Mouse (Mus musculus): Measurements from ENCODE around the gene Cd53.
A peak's percentile ranks its signal among the peaks of the same experiment; 100 is the strongest.

Cd53 gene

DNA sequence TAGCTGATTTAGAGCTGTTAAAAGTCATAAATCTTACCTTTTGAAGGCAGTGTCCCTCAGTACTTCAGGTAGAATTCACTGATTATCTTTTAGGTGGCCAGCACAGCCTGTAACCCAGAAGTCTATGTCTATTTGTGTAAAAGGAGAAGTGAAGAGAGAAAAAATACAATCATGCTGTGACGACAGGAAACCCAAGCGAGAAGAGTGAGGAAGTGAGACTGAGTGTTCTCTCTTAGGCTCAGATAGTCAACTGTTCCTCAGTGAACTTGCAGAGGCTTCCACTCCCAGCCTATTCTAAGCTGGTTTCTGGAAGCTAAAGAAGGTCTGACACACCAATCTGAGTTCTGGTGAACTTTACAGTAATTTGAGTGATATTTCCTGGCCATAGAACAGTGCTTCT is at the start of gene Cd53:
Gene Cd53, minus strand, starts transcription at position 220 of the 400 bp plus-strand sequence.
- DNase-seq: peak; percentile 64 to 75

DNA sequence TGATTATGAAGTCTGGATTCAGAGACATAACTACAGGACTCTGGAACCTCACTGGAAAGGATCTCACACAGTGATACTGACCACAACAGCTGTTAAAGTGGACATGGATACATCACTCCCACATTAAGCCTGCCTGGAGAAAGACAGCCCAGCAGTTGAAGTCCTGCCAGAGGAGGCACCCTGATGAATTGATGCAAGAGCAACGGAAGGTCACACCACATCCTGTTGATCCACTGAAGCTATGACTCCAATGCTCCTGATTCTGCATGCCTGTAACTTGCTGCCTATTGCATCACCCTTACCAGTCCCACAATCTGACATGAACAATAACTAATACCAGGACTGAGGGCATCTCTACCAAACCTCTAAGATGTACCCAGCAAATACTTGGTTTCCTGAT is 42.2 kb upstream of the Cd53 start:
- peak; percentile 37 to 49 for DNase-seq

DNA sequence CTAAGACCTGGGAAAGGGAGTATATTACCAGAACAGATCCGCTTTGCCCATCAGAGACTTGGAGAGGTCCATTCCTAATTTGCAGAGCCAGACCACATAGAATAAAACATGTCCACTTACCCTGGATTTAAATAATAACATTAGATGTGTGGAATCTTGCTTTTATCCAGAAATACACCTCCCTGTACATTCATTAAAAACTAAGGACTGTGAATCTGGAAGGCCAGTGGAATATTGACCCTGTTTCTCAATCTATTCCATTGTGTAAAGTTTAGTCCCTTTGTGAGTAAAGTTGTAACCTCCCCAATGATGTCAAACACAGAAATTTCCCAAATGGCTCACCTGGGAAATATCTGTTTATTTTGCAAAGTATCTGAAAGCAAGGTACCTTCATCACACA is 36.2 kb upstream of the Cd53 start, which contains the start of gene Olfr266:
Gene Olfr266, minus strand, starts transcription at position 101 of the 400 bp plus-strand sequence.
- DNase-seq: no peak

DNA sequence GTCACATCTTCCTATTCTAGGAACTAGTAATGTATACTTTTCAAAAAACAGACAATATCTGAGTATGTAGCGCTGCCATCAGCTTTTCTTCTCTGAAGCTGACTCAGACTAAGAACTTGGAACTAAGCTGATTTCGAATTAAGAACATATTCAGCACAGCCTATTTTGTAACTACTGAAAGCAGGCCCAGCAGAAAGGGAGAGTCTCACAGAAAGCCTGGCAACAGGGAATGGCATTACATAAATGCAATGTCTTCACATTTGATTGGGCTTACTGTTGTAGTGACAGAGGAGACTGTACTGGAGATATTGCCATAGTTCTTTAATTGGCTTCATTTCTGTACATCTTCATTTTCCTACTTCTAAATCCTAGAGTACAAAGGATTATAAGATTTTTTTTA is 27.7 kb upstream of the Cd53 start:
- no peak for DNase-seq

DNA sequence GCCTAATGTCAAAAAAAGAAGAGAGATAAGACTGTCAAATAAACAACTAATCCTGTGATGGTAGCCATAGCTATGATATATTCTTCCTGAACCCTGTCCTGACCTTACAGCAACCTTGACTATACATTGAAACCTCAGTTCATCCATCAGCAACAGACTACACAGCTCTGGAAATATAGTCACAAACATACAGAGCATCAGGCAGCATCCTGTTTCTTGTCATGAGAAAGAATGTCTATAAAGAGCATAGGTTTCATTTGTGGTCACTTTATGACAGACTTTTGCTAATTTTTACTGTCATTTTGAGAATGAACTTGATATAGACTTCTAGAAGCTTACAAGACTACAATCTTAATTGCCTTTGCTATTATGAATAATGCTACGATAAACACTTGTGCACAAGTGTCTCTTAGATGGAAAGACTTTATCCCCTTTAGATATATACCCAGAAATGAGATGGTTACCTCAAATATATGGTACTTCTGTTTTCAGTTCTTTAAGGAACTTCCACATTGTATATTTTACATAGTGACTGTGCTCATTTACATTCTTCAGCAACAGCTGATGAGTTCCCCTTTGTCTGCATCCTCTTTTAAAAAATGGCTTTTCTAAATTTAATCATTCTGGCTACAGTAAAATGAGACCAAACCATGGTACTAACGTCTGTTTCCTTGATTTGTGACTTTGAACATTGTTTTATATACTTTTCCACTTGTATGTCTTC is 19.2 kb upstream of the Cd53 start:
- no peak for DNase-seq

DNA sequence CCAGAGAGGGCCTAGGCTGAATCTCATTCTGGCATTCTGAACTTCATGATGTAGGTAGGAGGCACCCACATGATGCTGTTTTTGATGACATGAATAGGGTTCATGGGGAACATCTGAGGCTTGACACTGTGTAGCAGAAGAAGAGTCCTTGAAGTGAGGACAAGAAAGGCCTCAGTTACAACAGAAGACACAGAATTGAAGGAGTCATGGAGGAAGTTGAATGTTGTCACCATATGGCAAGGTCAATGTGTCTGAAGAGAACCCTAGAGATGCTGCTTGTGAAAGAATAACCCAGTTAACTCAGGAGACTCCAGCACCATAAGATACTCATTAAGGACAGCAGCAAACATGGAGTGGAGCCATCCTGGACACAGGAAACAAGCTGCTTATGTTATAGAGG is 8.1 kb upstream of the Cd53 start:
- DNase-seq: no peak

DNA sequence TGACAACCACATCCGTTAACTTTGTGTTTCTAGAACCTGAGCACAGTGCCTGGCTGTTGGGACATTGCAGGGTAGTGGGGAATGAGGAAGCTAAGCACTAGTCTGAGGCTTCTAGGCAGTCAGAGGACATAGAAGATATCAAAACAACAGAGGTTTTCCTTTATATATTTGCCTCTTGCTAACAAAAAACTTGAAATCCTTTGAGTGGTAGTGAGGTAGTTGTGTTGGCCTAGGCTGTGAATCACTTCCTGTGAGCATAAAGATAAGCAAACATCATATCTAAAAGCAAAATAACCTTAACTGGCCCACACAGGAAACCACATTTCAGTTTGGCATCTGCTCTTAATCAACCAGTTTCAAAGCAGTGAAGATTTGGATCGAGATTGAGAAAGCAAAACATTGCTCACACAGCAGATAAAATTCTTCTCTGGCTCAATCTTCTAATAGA is 1.5 kb downstream of the Cd53 start:
- DNase-seq: peak; percentile 49 to 58

DNA sequence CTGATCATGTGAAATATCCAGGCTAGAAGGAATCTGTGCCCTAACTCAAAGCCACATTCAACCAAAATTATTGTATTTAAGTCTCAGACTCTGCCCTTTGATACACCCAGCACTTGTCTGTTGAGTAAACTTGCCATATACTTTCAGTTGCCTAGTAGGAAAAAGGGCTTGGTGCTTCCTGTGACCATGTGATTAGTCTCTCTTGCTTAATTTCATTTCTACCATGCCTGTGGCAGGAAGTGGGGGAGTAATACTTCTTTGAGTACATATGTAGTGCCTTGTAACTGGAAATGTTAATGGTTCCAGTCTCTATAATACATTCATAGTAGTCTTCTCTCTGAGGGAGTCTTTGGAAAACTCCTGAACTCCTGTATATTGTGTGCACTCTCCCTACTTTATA is 2.0 kb downstream of the Cd53 start:
- DNase-seq: peak in 1 of 2 experiments; percentile 36

DNA sequence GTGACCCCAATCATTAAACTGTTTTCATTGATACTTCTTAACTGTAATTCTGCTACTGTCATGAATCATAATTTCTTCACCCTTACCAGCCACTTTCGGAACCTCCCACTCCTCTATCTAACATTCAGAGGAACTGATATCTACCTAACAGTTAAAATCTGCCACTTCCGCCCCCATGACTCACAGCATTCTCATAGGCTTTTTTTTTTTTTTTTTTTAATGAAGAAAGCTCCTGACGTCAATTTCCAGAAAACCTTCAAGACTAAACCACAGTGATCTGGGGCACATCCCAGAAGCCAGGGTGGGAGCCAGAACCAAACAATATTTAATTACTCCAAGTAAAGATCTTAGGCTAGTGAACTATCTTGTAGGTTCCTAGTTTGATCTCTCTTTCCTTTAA is 4.8 kb downstream of the Cd53 start:
- peak; percentile 64 to 65 for DNase-seq

DNA sequence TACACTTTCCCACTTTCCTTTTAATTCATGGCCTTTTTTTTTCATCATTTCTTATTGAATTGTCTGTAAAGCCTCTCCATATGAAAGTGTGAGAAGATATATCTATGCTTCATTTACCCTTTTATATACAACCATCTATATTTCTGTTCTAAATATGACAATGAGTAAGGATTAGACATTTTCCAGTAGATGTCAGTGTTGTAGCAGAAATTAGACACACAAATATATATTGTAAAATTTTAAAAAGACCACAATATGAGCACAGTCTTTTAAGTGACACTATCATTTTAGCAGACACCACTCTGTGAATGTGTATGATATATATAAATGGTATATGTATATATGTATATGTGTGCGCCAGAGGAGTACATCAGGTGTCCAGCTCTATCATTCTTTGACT is 18.1 kb downstream of the Cd53 start:
- DNase-seq: no peak

DNA sequence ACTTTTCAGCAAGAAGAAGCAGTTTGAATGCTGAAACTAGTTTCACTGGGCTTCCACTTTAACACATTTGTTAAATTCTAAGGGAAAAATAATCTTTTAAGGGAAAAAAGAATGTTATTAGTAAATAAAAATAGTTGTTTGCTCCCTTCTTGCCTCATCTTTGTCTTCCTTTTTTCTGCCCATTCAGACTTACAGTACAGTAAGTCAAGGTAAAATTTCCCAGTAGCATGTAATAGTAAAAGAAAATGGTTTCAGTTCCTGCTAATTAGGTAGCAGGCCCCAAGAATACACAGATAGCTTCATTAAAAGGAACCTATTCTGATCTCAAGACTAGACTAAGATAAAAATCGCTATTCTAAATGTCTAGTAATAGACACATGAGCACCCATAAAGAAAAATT is 34.1 kb downstream of the Cd53 start:
- DNase-seq: no peak

DNA sequence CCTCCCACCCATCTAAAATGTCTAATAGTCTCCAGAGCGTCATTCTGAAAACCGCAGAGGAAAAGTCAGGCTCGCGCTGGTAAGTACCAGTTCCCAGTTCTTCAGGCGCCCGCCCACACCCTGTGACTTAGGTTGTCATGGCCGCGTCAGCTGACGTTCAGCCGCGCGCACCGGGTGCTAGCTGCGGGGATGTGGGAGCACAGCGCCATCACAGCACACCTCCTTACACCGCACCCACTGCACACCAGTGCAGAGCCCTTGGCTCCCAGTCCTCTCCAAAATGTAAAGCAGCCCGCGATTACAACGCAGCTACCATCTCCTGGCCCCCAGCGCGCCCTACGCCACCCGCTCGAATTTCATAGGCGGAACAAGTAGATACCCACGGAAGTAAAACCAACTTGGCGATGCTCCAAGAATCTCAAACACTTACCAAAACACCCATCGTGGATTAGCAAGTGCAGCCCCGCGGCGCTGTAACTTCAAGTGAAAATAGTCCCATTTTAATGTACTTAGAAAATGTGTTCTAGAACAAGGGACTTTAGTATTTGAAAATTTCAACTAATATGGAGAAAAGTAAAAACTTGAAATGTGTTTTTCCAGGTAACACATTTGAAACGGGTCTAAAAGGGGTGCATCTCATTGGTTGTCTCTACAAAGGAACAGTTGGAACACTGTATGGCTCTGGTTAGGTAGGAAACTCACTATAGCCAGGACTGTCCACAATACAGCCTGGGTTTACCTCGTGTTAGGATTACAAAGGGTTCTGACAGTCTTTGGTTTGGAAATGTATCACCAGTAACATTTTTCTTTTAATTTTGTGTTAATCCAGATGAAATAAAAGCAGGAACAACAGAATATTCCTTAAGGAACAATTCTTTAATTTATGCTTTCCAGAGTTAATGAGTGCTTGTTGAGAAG is 67.7 kb downstream of the Cd53 start:
- peak; percentile 94 to 95 for DNase-seq

DNA sequence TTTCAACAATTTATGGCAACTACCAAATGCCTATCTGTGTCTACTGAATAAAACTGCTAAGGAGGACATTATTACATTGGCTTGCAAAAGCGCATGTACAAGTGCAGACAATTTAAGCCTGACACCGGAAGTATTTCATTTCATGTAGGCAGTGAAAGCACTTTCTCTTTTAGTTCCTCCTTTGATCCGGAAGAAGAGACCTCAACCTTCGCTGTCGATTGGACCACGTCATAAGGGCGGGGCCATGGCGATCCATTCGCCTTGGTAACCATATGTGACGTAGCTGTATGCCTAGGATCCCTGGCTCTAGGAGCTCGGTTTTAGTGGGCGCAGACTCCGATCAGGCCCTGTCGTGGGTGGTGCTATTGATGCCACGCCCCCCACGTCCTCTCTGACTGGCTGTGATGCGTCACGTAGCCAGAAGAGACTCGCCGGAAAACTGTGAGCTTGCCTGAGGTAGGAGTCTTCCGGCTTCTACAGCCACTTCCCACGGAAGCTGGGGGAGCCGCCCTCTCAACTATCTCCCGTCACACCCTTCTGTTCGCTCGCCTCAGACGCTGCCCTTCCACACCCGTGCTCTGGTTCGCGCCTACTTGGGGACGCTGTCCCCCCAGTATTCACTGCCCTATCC is 68.4 kb downstream of the Cd53 start:
- peak; percentile 97 to 98 for DNase-seq

Data from B cell, adult 2 months (primary cell).